Mouse (Mus musculus): Measurements from ENCODE around the gene 1700016H13Rik.

DNA sequence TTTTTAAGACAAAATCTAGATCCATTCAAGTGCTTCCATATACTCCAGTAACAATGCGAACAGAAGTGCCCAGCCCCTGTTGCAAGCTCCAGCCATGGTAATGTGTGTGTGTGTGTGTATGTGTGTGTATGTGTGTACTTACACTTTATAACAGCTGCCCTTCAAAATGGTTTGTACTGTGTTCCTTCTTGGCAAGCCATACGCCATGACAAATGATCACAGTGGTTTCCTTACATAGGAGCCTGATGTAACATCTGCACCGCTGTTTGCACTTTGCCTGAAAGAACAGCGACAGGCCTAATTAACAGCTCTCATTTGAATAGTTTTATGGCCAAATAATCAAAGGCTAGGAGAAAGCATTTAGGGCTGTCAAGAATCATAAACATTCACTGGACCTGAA lies 1.0 kb downstream of the 1700016H13Rik start:
- TF ChIP-seq MAFK (IDR thresholded peaks at IDR 0.05; ENCODE audit: insufficient read depth, low read depth, low read length) (no peak), ZNF384 (IDR thresholded peaks at IDR 0.05; ENCODE audit: low read depth, low read length) (no peak), ZC3H11A (IDR thresholded peaks at IDR 0.05; ENCODE audit: borderline replicate concordance, low read depth, low read length) (no peak)
